Mouse (Mus musculus) heart, postnatal 0 days (tissue): ENCODE measurements at regions not wholly inside any gene's neighbourhood (a gene's known extent, or its start where the extent isn't known, plus 50 kb on each side); places are given as distances from the start of the nearest gene placed in this dataset.
"Not testable (repeated sequence)": the region's sequence is repeated elsewhere in the genome, so short reads cannot be mapped to it uniquely, and the experiment has no call there.

Experiments
- ATAC-seq: fragments of 200-750 bp; cut with Nextera tagmentation; 2 replicates; pipeline ENCODE4 v1.8.0; 2017; ENCODE audit warnings: low read depth, moderate number of reproducible peaks, moderate library complexity; ENCODE audit not compliant: insufficient read depth
- DNase-seq: peaks from one replicate; pipeline ENCODE4 v3.0.0-alpha.2; 2016; ENCODE audit warnings: low spot score
- H3K27ac ChIP-seq: fragments of 300-500 bp; sonication (generic); 2 replicates; pipeline ENCODE4 v1.5.1; 2014; ENCODE audit warnings: low read depth, mild to moderate bottlenecking
- H3K27me3 ChIP-seq: fragments of 300-500 bp; sonication (generic); 2 replicates; pipeline ENCODE4 v1.6.1; 2014; ENCODE audit warnings: low read length, mixed read lengths; ENCODE audit not compliant: control insufficient read depth, insufficient read depth
- H3K36me3 ChIP-seq: fragments of 300-500 bp; sonication (generic); replicated peaks from 2 replicates; pipeline ENCODE4 v1.6.1; 2014; ENCODE audit warnings: low read length, mixed read lengths; ENCODE audit not compliant: control insufficient read depth, insufficient read depth
- H3K4me1 ChIP-seq: fragments of 300-500 bp; sonication (generic); 2 replicates; pipeline ENCODE4 v1.6.1; 2014; ENCODE audit warnings: antibody characterized with exemption; ENCODE audit not compliant: control insufficient read depth, insufficient read depth
- H3K4me2 ChIP-seq: fragments of 300-500 bp; sonication (generic); 2 replicates; pipeline ENCODE4 v1.6.1; 2014; ENCODE audit warnings: low read depth, mild to moderate bottlenecking, low read length, moderate library complexity
- H3K4me3 ChIP-seq: fragments of 300-500 bp; sonication (generic); 2 replicates; pipeline ENCODE4 v1.5.1; 2014; ENCODE audit warnings: low read depth, low read length
- H3K9ac ChIP-seq: fragments of 300-500 bp; sonication (generic); replicated peaks from 2 replicates; pipeline ENCODE4 v1.6.1; 2014; ENCODE audit warnings: low read depth, low read length, mixed read lengths
- H3K9me3 ChIP-seq: fragments of 300-500 bp; sonication (generic); replicated peaks from 2 replicates; pipeline ENCODE4 v1.6.1; 2016; ENCODE audit warnings: low read length; ENCODE audit not compliant: control insufficient read depth
- CTCF ChIP-seq: IDR thresholded peaks from 2 replicates; pipeline ENCODE4 v1.5.1; 2016; ENCODE audit warnings: antibody characterized with exemption, control low read depth, low read depth
- EP300 ChIP-seq: IDR thresholded peaks from 2 replicates; pipeline ENCODE4 v1.6.1; 2016; ENCODE audit warnings: antibody characterized with exemption, low read depth
- WGBS: fragments of 180-500 bp; shearing (Covaris S2); extraction: QIAGEN DNeasy Blood & Tissue Kit; methylation state at CpG from one replicate; pipeline ENCODE4 v1.1.7; 2014; 5-methylcytosine and 5-hydroxymethylcytosine counted together

DNA sequence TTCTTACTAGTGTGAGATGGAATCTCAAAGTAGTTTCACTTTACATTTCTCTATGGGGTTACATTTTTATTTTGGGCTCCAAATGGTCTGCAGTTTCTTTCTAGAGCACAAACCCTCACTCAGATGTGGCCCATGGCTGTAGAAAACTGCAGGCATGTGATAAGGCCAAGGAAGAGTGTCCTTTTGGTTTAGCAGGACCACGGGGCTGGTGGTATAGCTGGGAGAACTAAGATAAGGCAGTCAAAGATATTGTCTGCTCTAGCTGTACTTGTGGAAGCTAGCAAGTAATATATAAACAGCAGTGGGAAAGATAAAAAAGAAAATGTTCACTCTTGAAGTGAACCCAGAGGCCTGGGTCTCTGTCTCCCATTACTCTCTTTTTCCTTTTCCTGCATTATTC is 166.9 kb downstream of the Gm8797 start:
- no peak for ATAC-seq
- no peaks in the 10 kb centered on the region for H3K36me3 ChIP-seq
- H3K4me2 ChIP-seq, result no peak overlapping the region
- no peaks in the 10 kb centered on the region for H3K4me1 ChIP-seq
- TF ChIP-seq CTCF (no peak), EP300 (no peak)
- H3K27me3 ChIP-seq, result no peaks in the 10 kb centered on the region
- no peak for DNase-seq
- no peaks in the 10 kb centered on the region for H3K9me3 ChIP-seq
- WGBS, result 9% methylated on average over 1 of the region's 1 CpGs
- no peak overlapping the region for H3K9ac ChIP-seq
- no peak overlapping the region for H3K27ac ChIP-seq
- H3K4me3 ChIP-seq, result no peak overlapping the region

DNA sequence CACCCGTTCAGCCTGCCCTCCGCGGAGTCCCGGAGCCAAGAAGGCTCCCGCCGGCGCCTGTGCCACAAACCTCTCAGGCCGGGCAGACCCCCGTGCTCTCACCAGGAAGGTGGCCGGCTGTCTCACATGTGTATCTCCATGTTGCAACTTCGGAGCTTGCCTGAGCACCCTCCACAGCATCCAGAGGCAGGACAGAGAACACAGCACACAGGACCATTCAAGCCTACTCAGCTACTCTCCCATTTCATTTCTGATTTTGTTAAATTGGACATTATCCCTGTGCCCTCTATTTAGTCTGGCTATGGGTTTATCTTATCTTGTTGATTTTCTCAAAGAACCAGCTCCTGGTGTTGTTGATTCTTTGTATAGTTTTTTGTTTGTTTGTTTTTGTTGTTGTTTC is 199.6 kb downstream of the Gm8797 start:
- not testable (repeated sequence) for ATAC-seq, H3K27ac ChIP-seq, DNase-seq, H3K4me3 ChIP-seq, H3K9ac ChIP-seq, H3K27me3 ChIP-seq, H3K4me1 ChIP-seq, H3K9me3 ChIP-seq, H3K36me3 ChIP-seq, H3K4me2 ChIP-seq
- 72% methylated on average over 11 of the region's 11 CpGs for WGBS

DNA sequence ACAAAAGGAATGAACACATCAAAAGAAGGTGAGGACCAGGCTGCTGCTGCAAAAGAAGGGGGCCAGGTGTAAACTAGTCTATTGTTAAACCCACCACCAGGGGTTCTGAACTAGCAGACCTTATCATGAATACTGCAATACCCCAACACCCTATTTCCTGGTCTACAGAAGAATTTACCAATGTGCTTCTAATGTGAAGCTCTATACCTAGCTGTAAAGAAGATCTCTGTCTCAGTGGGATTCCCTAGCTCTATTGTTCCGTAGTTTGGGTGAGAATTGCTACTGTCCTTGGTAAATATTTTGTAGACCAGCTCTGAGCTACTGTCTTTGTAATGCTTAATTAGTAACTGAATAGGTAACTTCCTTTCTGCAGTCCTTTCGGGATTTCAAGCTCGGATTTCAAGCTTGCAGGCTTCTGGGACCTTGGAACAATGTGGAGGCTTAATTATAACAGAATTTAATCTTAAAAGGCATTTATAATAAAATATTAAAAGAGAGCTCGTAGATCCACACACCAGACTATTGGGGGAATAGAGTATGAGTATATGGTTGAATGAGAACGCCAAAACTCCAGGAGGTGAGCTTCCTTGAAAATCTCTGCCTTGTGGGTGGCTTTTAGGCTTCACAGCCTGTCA is 238.5 kb downstream of the Gm8797 start:
- H3K27me3 ChIP-seq, H3K4me1 ChIP-seq, H3K4me3 ChIP-seq, H3K4me2 ChIP-seq, H3K9ac ChIP-seq, DNase-seq, H3K27ac ChIP-seq, ATAC-seq, H3K36me3 ChIP-seq, H3K9me3 ChIP-seq: not testable (repeated sequence)
- 64% methylated on average over 5 of the region's 5 CpGs for WGBS

- DNase-seq, result no peak
- Histone ChIP-seq H3K4me1 (no peaks in the 10 kb centered on the region), H3K9ac (no peak overlapping the region), H3K27ac (no peak overlapping the region), H3K36me3 (no peaks in the 10 kb centered on the region), H3K4me3 (no peak overlapping the region), H3K27me3 (no peaks in the 10 kb centered on the region), H3K9me3 (no peaks in the 10 kb centered on the region), H3K4me2 (no peak overlapping the region)
- no peak for TF ChIP-seq CTCF
- no peak for TF ChIP-seq EP300
- 89% methylated on average over 1 of the region's 1 CpGs for WGBS
- ATAC-seq, result no peak
These were observed 253.8 kb downstream of the Gm8797 start for GRCm38 (mm10) chr3:6004423-6004822.

GRCm38 (mm10) chr3:6018749-6019148 is 268.1 kb downstream of the Gm8797 start:
- no peaks in the 10 kb centered on the region for H3K9me3 ChIP-seq
- no peaks in the 10 kb centered on the region for H3K4me1 ChIP-seq
- no peaks in the 10 kb centered on the region for H3K27me3 ChIP-seq
- no peak overlapping the region for H3K9ac ChIP-seq
- H3K27ac ChIP-seq, result no peak overlapping the region
- no peak overlapping the region for H3K4me3 ChIP-seq
- TF ChIP-seq EP300, result no peak
- no peak for TF ChIP-seq CTCF
- WGBS, result 55% methylated on average over 1 of the region's 1 CpGs
- H3K36me3 ChIP-seq, result no peaks in the 10 kb centered on the region
- H3K4me2 ChIP-seq, result no peak overlapping the region
- no peak for DNase-seq
- no peak for ATAC-seq

- not testable (repeated sequence) for DNase-seq, H3K4me2 ChIP-seq, H3K4me3 ChIP-seq, H3K27ac ChIP-seq, H3K9ac ChIP-seq, H3K4me1 ChIP-seq, H3K27me3 ChIP-seq, H3K9me3 ChIP-seq, ATAC-seq, H3K36me3 ChIP-seq
- WGBS, result 52% methylated on average over 3 of the region's 3 CpGs
These were observed 290.7 kb downstream of the Gm8797 start for GRCm38 (mm10) chr3:6041325-6041724.
